Mouse (Mus musculus) MEL (cell line): ENCODE measurements around the gene Gtf2h1. TPM values are rescaled to one million over a fixed set of nuclear protein-coding genes. Genes with fewer than 3 reads are reported as not detected.

Source experiments
- DNase-seq: peaks from one replicate; pipeline ENCODE4 v3.0.0; 2011; ENCODE audit warnings: low read depth, low spot score
- H3K27ac ChIP-seq: 2 replicates; pipeline ENCODE4 v1.5.1; 2012; ENCODE audit warnings: low read depth, mild to moderate bottlenecking, control low read depth, low read length, moderate library complexity; ENCODE audit not compliant: control insufficient read depth
- H3K27me3 ChIP-seq, 2 experiments: fragments of 150-350 bp in 1 of 2; sonication (generic) in 1 of 2; 2 replicates each; pipeline ENCODE4 v1.6.1; 2012; ENCODE audit warnings: low read length in 2 of 2, mild to moderate bottlenecking in 2 of 2, improper control_type of control experiment in 1 of 2, moderate library complexity in 1 of 2; ENCODE audit not compliant: insufficient read depth in 2 of 2, control insufficient read depth in 1 of 2
- H3K36me3 ChIP-seq, 2 experiments: 2 replicates each; pipeline ENCODE4 v1.6.1; 2012 to 2014; ENCODE audit warnings: low read length in 2 of 2, improper control_type of control experiment in 1 of 2, inconsistent platforms in 1 of 2, mild to moderate bottlenecking in 1 of 2; ENCODE audit not compliant: insufficient read depth in 2 of 2, control insufficient read depth in 1 of 2
- H3K4me1 ChIP-seq, 2 experiments: fragments of 150-350 bp in 1 of 2; sonication (generic) in 1 of 2; 2 replicates each; pipeline ENCODE4 v1.6.1; 2012; ENCODE audit warnings: low read length in 2 of 2, improper control_type of control experiment in 1 of 2, mild to moderate bottlenecking in 1 of 2; ENCODE audit not compliant: insufficient read depth in 2 of 2, control insufficient read depth in 1 of 2
- H3K4me3 ChIP-seq, 2 experiments: fragments of 150-350 bp in 1 of 2; sonication (generic) in 1 of 2; 2 replicates each; pipeline ENCODE4 v1.5.1; 2012; ENCODE audit warnings: low read depth in 2 of 2, low read length in 2 of 2, mild to moderate bottlenecking in 2 of 2, moderate library complexity in 2 of 2, control low read depth in 1 of 2, improper control_type of control experiment in 1 of 2; ENCODE audit not compliant: control insufficient read depth in 1 of 2, insufficient read depth in 1 of 2
- H3K79me2 ChIP-seq: 2 replicates; pipeline ENCODE4 v1.6.1; 2012; ENCODE audit warnings: mild to moderate bottlenecking, low read length, moderate library complexity; ENCODE audit not compliant: control insufficient read depth, poor library complexity, insufficient read depth
- H3K9ac ChIP-seq: 2 replicates; pipeline ENCODE4 v1.6.1; 2012; ENCODE audit warnings: low read depth, mild to moderate bottlenecking, control low read depth, low read length, moderate library complexity; ENCODE audit not compliant: control insufficient read depth, poor library complexity, severe bottlenecking
- H3K9me3 ChIP-seq: fragments of 150-350 bp; sonication (generic); replicated peaks from 2 replicates; pipeline ENCODE4 v1.6.1; 2012; ENCODE audit warnings: mild to moderate bottlenecking, low read length, improper control_type of control experiment, moderate library complexity; ENCODE audit not compliant: insufficient read depth
- BHLHE40 ChIP-seq: IDR thresholded peaks from 2 replicates; pipeline ENCODE4 v1.6.1; 2012; ENCODE audit warnings: low read depth, mild to moderate bottlenecking, inconsistent platforms, low read length, improper control_type of control experiment, borderline replicate concordance
- E2F4 ChIP-seq: IDR thresholded peaks from 2 replicates; pipeline ENCODE4 v1.6.1; 2011; ENCODE audit warnings: low read depth, low read length, improper control_type of control experiment, borderline replicate concordance
- ELF1 ChIP-seq: IDR thresholded peaks from 2 replicates; pipeline ENCODE4 v1.6.1; 2014; ENCODE audit warnings: low read depth, mild to moderate bottlenecking, inconsistent platforms, low read length, improper control_type of control experiment, moderate library complexity
- HCFC1 ChIP-seq: IDR thresholded peaks from 2 replicates; pipeline ENCODE4 v1.6.1; 2012; ENCODE audit warnings: low read depth, mild to moderate bottlenecking, inconsistent platforms, low read length, improper control_type of control experiment, moderate library complexity
- KAT2A ChIP-seq: conservative IDR thresholded peaks from 2 replicates; pipeline ENCODE4 v1.6.1; 2012; ENCODE audit warnings: low read depth, low read length, improper control_type of control experiment, inconsistent platforms
- MAFK ChIP-seq: IDR thresholded peaks from 2 replicates; pipeline ENCODE4 v1.6.1; 2011; ENCODE audit warnings: low read depth, mild to moderate bottlenecking, low read length, improper control_type of control experiment, borderline replicate concordance
- MAX ChIP-seq: IDR thresholded peaks from 2 replicates; pipeline ENCODE4 v1.6.1; 2011; ENCODE audit warnings: low read length, improper control_type of control experiment
- MEF2A ChIP-seq: IDR thresholded peaks from 2 replicates; pipeline ENCODE4 v1.6.1; 2014; ENCODE audit warnings: low read depth, mild to moderate bottlenecking, inconsistent platforms, low read length, improper control_type of control experiment; ENCODE audit not compliant: poor library complexity, insufficient replicate concordance, severe bottlenecking; ENCODE audit errors: extremely low read depth
- MYB ChIP-seq: IDR thresholded peaks from 2 replicates; pipeline ENCODE4 v1.6.1; 2011; ENCODE audit warnings: mild to moderate bottlenecking, low read depth, low read length, improper control_type of control experiment
- MYC ChIP-seq: IDR thresholded peaks from 2 replicates; pipeline ENCODE4 v1.6.1; 2011; ENCODE audit warnings: low read depth, mild to moderate bottlenecking, low read length, improper control_type of control experiment, moderate library complexity
- NRF1 ChIP-seq: IDR thresholded peaks from 2 replicates; pipeline ENCODE4 v1.6.1; 2014; ENCODE audit warnings: low read depth, mild to moderate bottlenecking, inconsistent platforms, low read length, improper control_type of control experiment, moderate library complexity; ENCODE audit not compliant: poor library complexity, insufficient read depth, severe bottlenecking
- POLR2AphosphoS2 ChIP-seq: IDR thresholded peaks from 2 replicates; pipeline ENCODE4 v1.6.1; 2011; ENCODE audit warnings: low read length, improper control_type of control experiment
- POLR2AphosphoS5 ChIP-seq: IDR thresholded peaks from 2 replicates; pipeline ENCODE4 v1.6.1; 2012; ENCODE audit warnings: low read depth, borderline replicate concordance, mild to moderate bottlenecking, inconsistent platforms, low read length, moderate library complexity, mixed read lengths
- RAD21 ChIP-seq: IDR thresholded peaks from 2 replicates; pipeline ENCODE4 v1.6.1; 2011; ENCODE audit warnings: mild to moderate bottlenecking, low read depth, low read length, improper control_type of control experiment
- RCOR1 ChIP-seq: IDR thresholded peaks from 2 replicates; pipeline ENCODE4 v1.6.1; 2012; ENCODE audit warnings: low read depth, mild to moderate bottlenecking, inconsistent platforms, low read length, improper control_type of control experiment
- TAL1 ChIP-seq: IDR thresholded peaks from 2 replicates; pipeline ENCODE4 v1.6.1; 2012; ENCODE audit warnings: mild to moderate bottlenecking, inconsistent platforms, low read length, moderate library complexity, mixed read lengths
- TBP ChIP-seq: IDR thresholded peaks from 2 replicates; pipeline ENCODE4 v1.8.0; 2011; ENCODE audit warnings: low read depth, low read length, improper control_type of control experiment
- TCF12 ChIP-seq: IDR thresholded peaks from 2 replicates; pipeline ENCODE4 v1.6.1; 2014; ENCODE audit warnings: low read depth, mild to moderate bottlenecking, inconsistent platforms, low read length, improper control_type of control experiment, moderate library complexity
- USF1 ChIP-seq: IDR thresholded peaks from 2 replicates; pipeline ENCODE4 v1.6.1; 2014; ENCODE audit warnings: low read depth, mild to moderate bottlenecking, inconsistent platforms, low read length, improper control_type of control experiment, moderate library complexity
- USF2 ChIP-seq, 2 experiments: IDR thresholded peaks; 2 replicates each; pipeline ENCODE4 v1.6.1; 2011 to 2012; ENCODE audit warnings: improper control_type of control experiment in 2 of 2, low read length in 2 of 2, borderline replicate concordance in 1 of 2, inconsistent platforms in 1 of 2, low read depth in 1 of 2, mild to moderate bottlenecking in 1 of 2; ENCODE audit not compliant: insufficient read depth in 1 of 2
- ZKSCAN1 ChIP-seq: IDR thresholded peaks from 2 replicates; pipeline ENCODE4 v1.6.1; 2012; ENCODE audit warnings: low read depth, mild to moderate bottlenecking, inconsistent platforms, low read length, improper control_type of control experiment, moderate library complexity
- ZMIZ1 ChIP-seq: IDR thresholded peaks from 2 replicates; pipeline ENCODE4 v1.6.1; 2012; ENCODE audit warnings: low read depth, mild to moderate bottlenecking, inconsistent platforms, low read length, improper control_type of control experiment, moderate library complexity
- ZNF384 ChIP-seq: IDR thresholded peaks from 2 replicates; pipeline ENCODE4 v1.6.1; 2012; ENCODE audit warnings: low read depth, mild to moderate bottlenecking, inconsistent platforms, low read length, improper control_type of control experiment
- polyA plus RNA-seq, 2 experiments: library from polyadenylated mRNA; stranded (reverse) in 1 of 2; unstranded in 1 of 2; fragments of >175 nt in 1 of 2; fragments of >200 nt in 1 of 2; gene quantifications; 2 replicates each; pipeline versions ENCODE4 v1.2.1 to v1.2.4; 2012; ENCODE audit warnings: low replicate concordance in 2 of 2, low read depth in 1 of 2; ENCODE audit not compliant: insufficient read length in 2 of 2, insufficient read depth in 1 of 2, missing spikeins in 1 of 2
- total RNA-seq: library from RNA; depleted of rRNA; stranded (reverse); fragments of 300-350 nt; gene quantifications from 2 replicates; pipeline ENCODE4 v1.2.3, GENCODE M21; 2012

The Gtf2h1 gene
- total and polyA plus RNA-seq, 3 experiments = 105 to 142 TPM; not detected in 1

DNA sequence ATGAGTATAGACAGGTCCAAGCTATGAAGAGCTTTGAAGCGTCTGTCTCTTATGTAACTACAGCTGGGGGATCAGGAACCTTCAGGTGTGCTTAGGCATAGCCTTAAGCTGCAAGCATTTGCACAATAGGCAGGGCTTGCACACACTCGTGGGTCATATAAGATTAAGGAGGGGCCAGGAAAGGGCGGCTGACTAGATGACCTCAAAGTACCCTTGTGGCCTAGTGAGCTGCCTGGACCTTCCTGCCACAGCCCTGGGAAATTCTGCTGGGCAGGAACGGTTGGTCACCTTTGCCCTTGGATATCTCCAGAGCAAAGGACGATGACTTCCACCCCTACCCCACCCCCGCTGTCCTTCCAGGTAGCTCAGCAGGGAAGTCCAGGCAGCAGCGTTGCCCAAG is 43.5 kb downstream of the Gtf2h1 start:
- H3K36me3 ChIP-seq = peaks cover 0 to 10% of the 10 kb centered on the region in 2 experiments; a peak in 2 of 4 replicates
- peak overlapping the region; percentile 34; the same call in 1 of the 2 replicates for H3K9ac ChIP-seq
- DNase-seq = no peak
- no peak overlapping the region for H3K27ac ChIP-seq
- peak overlapping the region; percentile 32 to 55 for H3K4me3 ChIP-seq
- H3K9me3 ChIP-seq = no peaks in the 10 kb centered on the region
- no peaks in the 10 kb centered on the region for H3K27me3 ChIP-seq
- TF ChIP-seq TAL1 = no peak
- TF ChIP-seq RCOR1 = no peak
- no peak for TF ChIP-seq POLR2AphosphoS5
- no peak for TF ChIP-seq ZKSCAN1
- TF ChIP-seq NRF1 = no peak
- TF ChIP-seq USF1 = no peak
- no peak for TF ChIP-seq MEF2A
- TF ChIP-seq KAT2A = no peak
- TF ChIP-seq TBP = no peak
- no peak for TF ChIP-seq E2F4
- TF ChIP-seq USF2 (IDR thresholded peaks at IDR 0.05; ENCODE audit: borderline replicate concordance in 1 of 2, insufficient read depth in 1 of 2, low read depth in 1 of 2, low read length in 2 of 2) = no peak
- TF ChIP-seq MAFK = no peak
- no peak for TF ChIP-seq ZNF384
- no peak for TF ChIP-seq HCFC1
- TF ChIP-seq MAX = no peak
- H3K79me2 ChIP-seq = no peaks in the 10 kb centered on the region
- peaks cover 13 to 20% of the 10 kb centered on the region in 2 experiments for H3K4me1 ChIP-seq

DNA sequence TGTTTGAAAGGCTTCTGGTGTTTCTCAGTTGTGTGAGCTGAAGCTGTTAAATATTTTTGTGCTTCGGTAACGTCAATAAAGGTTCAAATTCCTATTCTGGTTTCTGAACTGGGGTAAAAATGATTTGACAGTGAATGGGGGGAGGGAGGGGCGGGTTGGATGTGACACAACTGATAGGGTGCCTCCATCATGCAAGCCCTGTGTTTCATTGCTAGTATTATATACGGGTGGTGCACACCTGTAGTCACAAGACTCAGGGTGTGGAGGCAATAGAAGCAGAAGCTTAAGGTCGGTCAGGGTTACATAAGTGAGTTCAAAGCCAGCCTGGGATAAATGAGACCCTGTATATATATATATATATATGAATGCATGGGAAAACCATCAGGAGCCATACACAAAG is 44.0 kb downstream of the Gtf2h1 start:
- peaks cover 0 to 14% of the 10 kb centered on the region in 2 experiments; a peak in 2 of 4 replicates for H3K36me3 ChIP-seq
- TF ChIP-seq ZNF384 (no peak), USF2 (IDR thresholded peaks at IDR 0.05; ENCODE audit: borderline replicate concordance in 1 of 2, insufficient read depth in 1 of 2, low read depth in 1 of 2, low read length in 2 of 2) (no peak), MYB (no peak), BHLHE40 (no peak), POLR2AphosphoS2 (no peak), MYC (no peak), NRF1 (no peak), USF1 (no peak), ZMIZ1 (no peak), E2F4 (no peak), POLR2AphosphoS5 (no peak), TCF12 (no peak), RAD21 (no peak), TBP (no peak), ELF1 (no peak)
- H3K4me1 ChIP-seq = peaks cover 13 to 20% of the 10 kb centered on the region in 2 experiments
- no peaks in the 10 kb centered on the region for H3K9me3 ChIP-seq
- no peaks in the 10 kb centered on the region for H3K79me2 ChIP-seq
- no peak overlapping the region for H3K27ac ChIP-seq
- H3K9ac ChIP-seq = no peak overlapping the region
- H3K27me3 ChIP-seq = no peaks in the 10 kb centered on the region
- no peak for DNase-seq
- H3K4me3 ChIP-seq = no peak overlapping the region
